Mouse (Mus musculus): Measurements from ENCODE around the gene Clstn2.

Clstn2 gene

GRCm38 (mm10) chr9:97476961-97477360, 556.0 kb downstream of the Clstn2 start:
- DNase-seq (ENCODE audit: extremely low spot score, low spot score), result no peak

- no peak for DNase-seq (ENCODE audit: extremely low spot score, low spot score)
These were observed 556.5 kb downstream of the Clstn2 start for GRCm38 (mm10) chr9:97476456-97476855.

- DNase-seq (ENCODE audit: extremely low spot score, low spot score), result no peak
These were observed 558.1 kb downstream of the Clstn2 start for GRCm38 (mm10) chr9:97474896-97475295.

- no peak for DNase-seq (ENCODE audit: extremely low spot score, low spot score)
These were observed 561.9 kb downstream of the Clstn2 start for GRCm38 (mm10) chr9:97471014-97471591.

GRCm38 (mm10) chr9:97460452-97460851, 572.5 kb downstream of the Clstn2 start:
- no peak for DNase-seq (ENCODE audit: extremely low spot score, low spot score)

GRCm38 (mm10) chr9:97459745-97460144, 573.2 kb downstream of the Clstn2 start:
- no peak for DNase-seq (ENCODE audit: extremely low spot score, low spot score)

GRCm38 (mm10) chr9:97449316-97450050, 583.5 kb downstream of the Clstn2 start:
- DNase-seq (ENCODE audit: extremely low spot score, low spot score), result no peak

- DNase-seq (ENCODE audit: extremely low spot score, low spot score), result no peak
These were observed 592.9 kb downstream of the Clstn2 start for GRCm38 (mm10) chr9:97439872-97440636.

- DNase-seq (ENCODE audit: extremely low spot score, low spot score), result no peak
These were observed 598.3 kb downstream of the Clstn2 start for GRCm38 (mm10) chr9:97434666-97435065.

- DNase-seq (ENCODE audit: extremely low spot score, low spot score), result no peak
These were observed 603.0 kb downstream of the Clstn2 start for GRCm38 (mm10) chr9:97429885-97430449.

GRCm38 (mm10) chr9:97428127-97428526, 604.9 kb downstream of the Clstn2 start:
- no peak for DNase-seq (ENCODE audit: extremely low spot score, low spot score)

- no peak for DNase-seq (ENCODE audit: extremely low spot score, low spot score)
These were observed 612.1 kb downstream of the Clstn2 start for GRCm38 (mm10) chr9:97420896-97421295.

GRCm38 (mm10) chr9:97414876-97415668, 617.9 kb downstream of the Clstn2 start:
- DNase-seq (ENCODE audit: extremely low spot score, low spot score), result no peak

- no peak for DNase-seq (ENCODE audit: extremely low spot score, low spot score)
These were observed 624.8 kb downstream of the Clstn2 start for GRCm38 (mm10) chr9:97408142-97408541.
